Mouse (Mus musculus) regulatory T cell (primary cell): ENCODE data around the gene Klk9.

Experiments used
- in situ Hi-C: fragments of 300-600 bp; cut with MboI, MseI; formaldehyde crosslinking; loops from one replicate; pipeline ENCODE4 v1.15.1; 2025; ENCODE audit warnings: high pct_unique_total_duplicates

Gene Klk9

DNA sequence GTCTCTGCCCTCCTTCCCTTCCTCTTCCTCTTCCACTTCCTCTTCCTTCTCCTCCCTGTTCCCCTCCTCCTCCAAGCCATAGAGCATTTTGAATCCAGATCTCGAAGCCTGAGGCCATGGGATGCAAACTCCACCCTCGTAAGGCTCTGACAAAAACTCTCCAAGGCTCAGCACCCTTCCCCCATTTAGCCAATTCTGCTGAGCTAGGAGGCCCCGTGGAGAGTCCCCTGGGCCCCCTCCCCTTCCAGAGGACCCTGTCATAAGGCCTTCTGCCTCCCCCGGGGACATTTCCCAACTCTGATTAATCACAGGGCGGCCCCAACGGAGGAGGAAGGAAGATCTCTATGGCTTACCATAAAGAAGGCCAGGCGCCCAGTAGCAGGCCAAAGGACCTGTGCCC is at the start of gene Klk9:
Gene Klk9, plus strand, starts transcription at position 301 of the 400 bp plus-strand sequence.
- in situ Hi-C loops, result no loop called here

DNA sequence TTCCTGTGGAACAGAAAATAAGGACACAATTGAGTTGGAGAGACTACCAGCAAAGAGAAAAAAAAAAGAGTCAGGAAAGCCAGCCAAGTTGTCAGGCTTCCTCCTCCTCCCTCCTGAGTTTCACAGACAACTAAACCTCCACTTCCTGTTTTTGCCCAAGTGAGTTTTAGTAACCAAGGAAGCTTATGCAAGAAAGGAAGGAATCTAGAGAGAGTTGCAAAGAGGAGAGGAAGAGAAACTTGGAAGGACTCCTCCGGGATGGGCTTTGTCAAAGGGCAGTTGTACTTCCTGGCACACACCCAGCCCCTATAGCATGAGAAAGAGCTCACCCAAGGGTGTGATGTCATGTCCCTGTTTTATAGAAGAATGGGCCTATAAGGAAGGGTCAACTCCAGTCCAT is 43.9 kb upstream of the Klk9 start:
- in situ Hi-C loops, result no loop called here

DNA sequence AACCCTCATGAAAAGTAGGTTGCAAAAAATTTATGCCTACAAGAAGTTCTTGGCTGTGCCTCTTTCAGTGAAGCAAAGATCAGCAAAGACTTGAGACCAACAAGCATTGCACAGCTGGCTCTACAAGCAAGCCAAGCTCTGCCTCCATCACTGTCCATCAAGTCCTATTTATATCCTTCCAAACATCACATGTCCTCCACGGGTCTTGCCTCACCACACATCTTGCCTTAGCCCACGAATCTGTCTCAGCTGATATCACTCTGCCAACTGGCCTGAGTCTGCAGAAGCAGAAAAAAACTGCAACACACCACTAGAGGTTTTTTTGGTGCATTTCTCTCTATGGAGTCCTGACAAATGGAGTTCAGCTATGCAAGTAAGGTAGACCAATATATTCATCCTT is 38.9 kb upstream of the Klk9 start:
- in situ Hi-C loops, result no loop called here

DNA sequence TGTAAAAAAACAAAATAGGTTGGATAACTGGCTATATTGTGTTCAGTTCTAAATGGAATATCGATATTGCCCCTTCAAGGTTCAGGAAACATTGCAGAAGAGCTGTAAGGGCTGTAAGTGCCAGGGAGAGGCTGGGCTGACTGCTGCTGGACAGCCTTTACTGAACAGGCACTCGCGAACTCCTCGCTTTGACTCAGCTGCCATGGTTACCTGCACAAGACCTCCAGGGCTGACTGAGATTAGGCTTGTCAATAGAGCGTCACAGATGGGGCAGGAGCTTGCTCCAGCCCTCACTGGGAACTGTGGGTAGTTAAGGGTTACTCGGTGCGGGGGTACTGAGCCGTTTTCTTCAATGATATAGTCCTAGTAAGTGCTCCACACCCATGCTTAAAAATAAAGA is 25.2 kb upstream of the Klk9 start:
- in situ Hi-C loops, result no loop called here

DNA sequence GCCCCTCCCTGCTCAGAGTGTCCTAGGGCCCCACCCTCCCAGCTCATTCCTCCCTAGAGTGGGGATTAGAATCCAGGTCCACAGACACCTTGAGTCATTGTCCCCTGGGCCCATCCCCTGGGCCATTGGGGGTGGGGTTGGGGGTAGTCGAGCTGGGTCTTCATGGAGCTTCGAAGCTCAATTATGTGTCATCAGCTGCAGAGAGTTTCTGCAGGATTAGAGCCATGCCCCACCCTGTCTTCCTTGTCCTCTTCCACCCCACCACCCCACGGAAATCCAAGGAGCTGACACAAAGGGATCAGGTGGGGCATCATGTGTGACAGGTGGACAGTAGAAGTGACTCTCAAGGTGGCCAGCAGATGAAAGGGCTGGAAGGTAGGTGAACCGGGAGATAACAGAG is 23.1 kb upstream of the Klk9 start, which contains the start of gene Klk12:
Gene Klk12, plus strand, starts transcription at position 301 of the 400 bp plus-strand sequence.
- in situ Hi-C loops, result no loop called here

DNA sequence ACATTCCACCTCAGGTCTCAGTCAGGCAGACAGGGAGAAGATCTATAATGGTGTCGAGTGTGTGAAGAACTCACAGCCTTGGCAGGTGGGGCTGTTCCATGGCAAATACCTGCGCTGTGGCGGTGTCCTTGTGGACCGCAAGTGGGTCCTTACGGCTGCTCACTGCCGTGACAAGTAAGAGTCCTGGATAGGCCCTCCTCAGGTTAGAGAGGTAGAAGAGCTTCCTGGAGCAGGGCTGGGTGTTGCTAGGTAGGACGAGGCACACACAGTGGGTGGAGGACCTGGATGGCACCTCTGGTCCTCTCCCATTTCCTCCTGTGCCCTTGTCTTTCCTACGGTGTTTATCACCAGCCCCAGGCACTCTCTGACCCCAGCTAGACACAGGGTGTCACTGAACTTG is 22.1 kb upstream of the Klk9 start:
- in situ Hi-C loops, result loop anchor here (10.0 kb wide), 1 partner anchor 665 kb away; no protein-coding TSS in a partner anchor

DNA sequence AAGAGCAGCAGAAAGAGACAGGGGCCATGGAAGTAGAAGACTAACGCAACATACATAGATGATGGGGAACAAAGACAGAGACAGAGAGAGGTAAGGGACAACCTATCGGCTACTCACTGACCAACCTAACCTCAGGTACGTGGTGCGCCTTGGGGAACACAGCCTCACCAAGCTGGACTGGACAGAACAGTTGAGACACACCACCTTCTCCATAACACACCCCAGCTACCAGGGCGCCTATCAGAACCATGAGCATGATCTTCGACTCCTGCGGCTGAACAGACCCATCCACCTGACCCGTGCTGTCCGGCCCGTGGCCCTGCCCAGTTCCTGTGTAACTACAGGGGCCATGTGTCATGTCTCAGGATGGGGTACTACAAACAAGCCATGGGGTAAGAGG is 21.0 kb upstream of the Klk9 start:
- in situ Hi-C loops, result loop anchor here (10.0 kb wide), 1 partner anchor 664 kb away; no protein-coding TSS in a partner anchor

DNA sequence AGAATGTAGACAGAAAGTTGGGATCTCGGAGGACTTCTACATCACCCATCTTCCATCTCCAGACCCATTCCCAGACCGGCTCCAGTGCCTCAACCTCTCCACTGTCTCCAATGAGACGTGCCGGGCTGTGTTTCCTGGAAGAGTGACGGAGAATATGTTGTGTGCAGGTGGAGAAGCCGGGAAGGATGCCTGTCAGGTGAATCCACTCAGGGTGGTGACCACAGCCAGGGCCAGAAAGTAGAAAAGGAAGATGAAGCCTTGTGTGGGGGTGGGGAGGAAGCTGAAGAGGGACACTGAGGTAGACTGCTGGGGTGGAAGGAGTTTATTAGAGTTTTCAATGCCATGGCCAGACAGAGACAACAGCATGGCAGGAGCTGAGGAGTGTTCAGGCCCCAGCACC is 19.8 kb upstream of the Klk9 start:
- in situ Hi-C loops, result loop anchor here (10.0 kb wide), 1 partner anchor 663 kb away; no protein-coding TSS in a partner anchor

DNA sequence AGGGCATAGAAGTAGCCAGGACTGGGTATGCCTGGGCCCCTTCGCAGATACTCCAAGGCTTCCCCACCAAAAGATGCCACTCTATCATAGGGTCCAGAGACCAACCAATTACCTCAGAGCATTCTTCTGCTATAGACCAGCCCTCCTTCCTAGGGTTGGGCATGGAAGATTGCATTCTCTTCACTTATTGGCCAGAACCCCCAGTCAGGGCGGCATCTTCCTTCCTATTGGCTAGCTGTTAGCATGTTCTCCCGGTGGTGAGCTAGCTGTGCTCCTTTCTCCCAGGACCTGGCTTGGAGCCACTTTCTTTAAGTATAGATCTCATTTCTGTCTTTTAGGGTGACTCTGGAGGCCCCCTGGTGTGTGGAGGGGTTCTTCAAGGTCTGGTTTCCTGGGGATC is 18.8 kb upstream of the Klk9 start:
- in situ Hi-C loops, result loop anchor here (10.0 kb wide), 1 partner anchor 662 kb away; no protein-coding TSS in a partner anchor

DNA sequence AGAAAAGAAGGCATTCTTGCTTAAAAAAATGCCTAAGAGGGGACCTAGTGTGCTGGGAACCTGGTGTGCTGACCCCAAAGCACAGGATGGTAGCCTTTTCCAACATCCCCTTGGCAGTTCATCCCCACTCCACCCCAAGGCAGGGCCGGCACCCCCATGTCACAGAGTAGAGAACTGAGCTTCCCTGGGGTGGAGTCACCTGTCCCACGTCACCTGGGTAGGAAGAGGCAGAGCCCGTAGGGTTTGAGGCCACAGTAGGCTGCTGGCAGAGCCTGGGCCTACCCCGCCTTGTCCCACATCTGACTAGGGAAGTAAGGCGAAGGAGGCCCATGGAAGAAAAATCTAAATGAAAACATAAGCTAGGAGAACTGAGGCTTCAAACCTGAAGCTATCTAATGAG is 17.3 kb upstream of the Klk9 start, which contains the start of gene Klk11:
Gene Klk11, plus strand, starts transcription at position 241 of the 400 bp plus-strand sequence.
- in situ Hi-C loops, result loop anchor here (10.0 kb wide), 1 partner anchor 660 kb away; no protein-coding TSS in a partner anchor

DNA sequence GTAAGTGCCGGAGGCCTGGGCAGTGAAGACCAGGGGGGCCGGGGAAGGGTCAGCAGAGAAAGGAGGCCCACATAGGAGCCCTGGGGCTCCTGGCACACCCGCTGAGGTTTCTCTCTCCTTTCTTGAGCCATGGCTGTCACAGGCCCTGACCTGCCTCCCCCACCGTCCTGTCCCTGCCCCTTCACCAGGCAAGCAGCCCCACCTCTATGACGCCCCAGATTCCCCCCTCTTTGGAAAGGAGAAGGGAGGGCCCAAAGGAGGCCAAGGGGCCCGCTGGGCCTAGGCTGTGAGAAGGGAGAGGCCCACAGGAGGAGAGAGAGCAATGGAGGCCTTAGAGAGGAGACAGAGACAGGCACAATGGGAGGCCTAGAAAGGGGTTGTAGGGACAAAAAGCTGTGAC is 16.9 kb upstream of the Klk9 start:
- in situ Hi-C loops, result loop anchor here (10.0 kb wide), 1 partner anchor 660 kb away; no protein-coding TSS in a partner anchor

DNA sequence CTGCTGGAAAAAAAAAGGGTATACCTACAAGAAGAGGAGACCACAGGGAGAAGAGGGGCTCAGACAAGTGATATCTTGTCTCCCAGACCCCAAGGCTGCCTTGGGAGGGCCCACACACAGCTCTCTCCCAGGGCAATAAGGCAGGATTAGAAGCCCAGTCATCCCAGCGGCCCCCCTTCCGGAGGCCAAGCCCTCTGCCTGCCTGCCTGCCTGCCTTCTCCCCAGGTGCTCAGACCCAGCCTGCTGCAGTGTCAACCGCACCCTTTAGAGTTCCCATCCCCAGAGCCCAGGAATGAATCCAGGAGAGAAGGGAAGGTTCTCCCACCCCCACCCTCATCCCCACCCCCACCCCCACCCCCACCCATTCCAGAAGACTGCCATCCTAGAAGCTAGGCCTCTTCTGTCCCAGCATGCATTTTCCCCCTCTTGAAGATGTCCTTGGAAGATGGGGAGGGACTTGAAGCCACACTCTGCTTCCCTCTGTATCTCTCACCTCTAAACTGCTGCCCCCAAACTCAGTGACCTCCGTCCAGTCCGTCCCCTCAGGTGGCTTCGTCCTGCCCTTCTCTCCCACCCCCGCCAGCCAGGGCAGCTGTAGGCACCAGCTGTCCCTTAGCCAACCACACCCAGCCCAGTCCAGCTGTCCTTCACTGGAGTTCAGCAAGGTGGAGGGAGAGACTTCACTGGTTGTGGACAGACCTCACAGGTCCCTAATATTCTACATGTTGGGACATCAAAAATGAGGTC is 16.2 kb upstream of the Klk9 start:
- in situ Hi-C loops, result loop anchor here (10.0 kb wide), 1 partner anchor 659 kb away; no protein-coding TSS in a partner anchor

DNA sequence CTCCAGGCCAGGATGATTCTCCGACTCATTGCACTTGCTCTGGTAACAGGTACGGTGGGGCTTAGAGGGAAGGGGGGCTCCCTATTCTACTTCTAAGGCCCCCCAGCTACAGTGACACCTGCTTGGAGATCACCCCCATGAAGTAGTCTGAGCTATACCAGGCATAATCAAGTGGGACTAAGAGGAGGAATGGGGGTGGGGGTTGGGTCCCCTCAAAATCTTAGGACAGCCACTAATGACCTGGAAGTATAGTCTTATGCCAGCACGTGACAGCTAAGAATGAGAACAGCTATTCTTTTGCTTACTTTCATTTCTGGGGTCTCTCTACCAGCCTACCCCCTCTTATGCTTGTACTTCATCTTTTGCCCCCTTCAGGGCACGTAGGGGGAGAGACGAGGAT is 15.2 kb upstream of the Klk9 start:
- in situ Hi-C loops, result loop anchor here (10.0 kb wide), 1 partner anchor 658 kb away; no protein-coding TSS in a partner anchor

DNA sequence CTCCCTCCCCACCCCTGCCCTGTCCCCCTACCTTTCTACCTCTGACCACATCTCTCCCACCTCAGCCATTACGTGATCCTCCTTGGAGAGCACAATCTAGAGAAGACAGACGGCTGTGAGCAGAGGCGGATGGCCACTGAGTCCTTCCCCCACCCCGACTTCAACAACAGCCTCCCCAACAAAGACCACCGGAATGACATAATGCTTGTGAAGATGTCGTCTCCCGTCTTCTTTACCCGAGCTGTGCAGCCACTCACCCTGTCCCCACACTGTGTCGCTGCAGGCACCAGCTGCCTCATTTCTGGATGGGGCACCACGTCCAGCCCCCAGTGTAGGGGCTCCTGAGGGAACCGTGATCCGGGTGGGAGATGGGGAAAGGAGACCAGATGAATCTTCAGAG is 14.3 kb upstream of the Klk9 start:
- in situ Hi-C loops, result loop anchor here (10.0 kb wide), 1 partner anchor 657 kb away; no protein-coding TSS in a partner anchor

DNA sequence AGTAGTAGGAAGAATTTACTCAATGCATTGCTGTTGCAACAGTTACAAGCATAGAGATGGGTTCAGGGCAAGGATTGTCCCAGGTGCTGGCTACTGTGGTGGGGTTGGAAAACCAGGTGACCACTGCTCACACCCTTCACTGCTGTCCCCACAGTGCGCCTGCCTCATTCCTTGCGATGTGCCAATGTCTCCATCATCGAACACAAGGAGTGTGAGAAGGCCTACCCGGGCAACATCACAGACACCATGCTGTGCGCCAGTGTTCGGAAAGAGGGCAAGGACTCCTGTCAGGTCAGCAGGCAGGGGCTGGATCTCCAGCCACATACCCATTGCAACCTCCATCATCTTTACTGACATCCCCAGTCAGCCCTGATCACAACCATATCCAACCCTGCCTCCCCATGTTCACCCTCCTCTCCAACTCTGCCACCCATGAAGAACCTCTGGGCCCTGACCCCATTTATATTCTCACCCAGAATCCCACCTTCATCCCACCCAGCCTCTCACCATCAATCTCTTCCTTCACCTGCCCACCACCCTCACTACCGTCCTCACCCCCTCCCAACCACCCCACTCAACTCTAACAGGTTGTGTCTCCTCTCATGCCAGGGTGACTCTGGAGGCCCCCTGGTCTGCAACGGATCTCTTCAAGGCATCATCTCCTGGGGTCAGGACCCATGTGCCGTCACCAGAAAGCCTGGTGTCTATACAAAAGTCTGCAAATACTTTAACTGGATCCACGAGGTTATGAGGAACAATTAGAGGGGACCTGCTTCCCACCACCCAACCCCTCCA is 13.3 kb upstream of the Klk9 start:
- in situ Hi-C loops, result loop anchor here (10.0 kb wide), 1 partner anchor 656 kb away; no protein-coding TSS in a partner anchor

DNA sequence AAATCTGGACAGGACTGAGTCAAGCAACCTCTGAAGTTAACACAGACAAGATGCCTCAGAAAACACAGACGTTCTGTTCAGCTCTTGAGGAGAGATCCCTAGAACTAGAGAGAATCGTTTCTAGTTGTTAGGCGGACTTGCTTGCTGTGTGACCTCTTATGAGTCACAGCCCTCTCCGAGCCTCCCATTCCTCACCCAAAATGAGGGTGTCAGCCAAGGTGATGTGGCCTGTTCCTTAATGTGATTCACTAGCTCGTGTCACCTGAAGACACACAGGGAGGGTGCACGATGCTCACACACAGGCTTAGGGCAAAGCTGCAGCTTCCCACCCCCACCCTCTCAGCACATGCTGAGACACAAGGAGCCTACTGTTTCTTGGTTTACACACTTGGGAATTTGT is 11.4 kb upstream of the Klk9 start:
- in situ Hi-C loops, result no loop called here

DNA sequence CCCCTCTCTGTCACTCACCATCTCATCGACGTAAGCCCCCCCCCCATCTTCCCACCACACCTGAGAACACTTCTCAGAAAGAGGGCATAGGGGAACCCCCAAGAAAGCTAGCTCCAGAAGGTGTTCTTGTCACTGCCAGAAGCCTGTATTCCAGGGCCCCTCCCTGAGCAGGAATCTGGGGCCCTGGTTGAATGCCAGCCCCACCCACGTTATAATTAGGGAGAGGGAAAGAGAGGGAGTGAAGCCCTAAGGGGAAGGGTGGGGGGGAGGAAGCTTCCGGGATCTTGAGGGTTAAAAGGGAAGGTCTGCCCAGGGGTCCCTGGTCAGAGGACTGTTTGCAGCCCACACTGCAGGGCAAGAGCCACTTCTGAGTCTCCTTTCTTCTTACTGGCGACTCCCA is 10.9 kb upstream of the Klk9 start, which contains the start of gene Klk10:
Gene Klk10, plus strand, starts transcription at position 290 of the 400 bp plus-strand sequence.
- in situ Hi-C loops, result no loop called here

DNA sequence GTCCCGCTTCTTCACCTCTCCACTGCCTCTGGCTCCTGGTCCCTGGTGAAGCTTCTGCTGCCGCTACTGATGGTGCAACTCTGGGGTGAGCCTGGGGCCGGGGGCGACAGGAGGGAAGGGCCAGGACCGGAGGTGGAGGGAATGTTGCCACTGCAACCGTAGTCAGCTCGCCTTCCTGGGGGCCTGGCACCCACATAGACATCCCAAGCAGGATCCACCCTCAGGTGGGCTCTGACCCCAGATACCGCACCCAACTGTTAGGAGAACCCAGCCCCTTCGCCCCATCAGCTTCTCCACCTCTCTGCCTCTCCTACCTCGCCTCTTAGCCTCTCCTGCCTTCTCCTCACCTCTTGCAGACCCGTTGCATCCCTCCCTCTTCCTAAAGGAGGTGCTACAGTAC is 10.2 kb upstream of the Klk9 start:
- in situ Hi-C loops, result no loop called here

DNA sequence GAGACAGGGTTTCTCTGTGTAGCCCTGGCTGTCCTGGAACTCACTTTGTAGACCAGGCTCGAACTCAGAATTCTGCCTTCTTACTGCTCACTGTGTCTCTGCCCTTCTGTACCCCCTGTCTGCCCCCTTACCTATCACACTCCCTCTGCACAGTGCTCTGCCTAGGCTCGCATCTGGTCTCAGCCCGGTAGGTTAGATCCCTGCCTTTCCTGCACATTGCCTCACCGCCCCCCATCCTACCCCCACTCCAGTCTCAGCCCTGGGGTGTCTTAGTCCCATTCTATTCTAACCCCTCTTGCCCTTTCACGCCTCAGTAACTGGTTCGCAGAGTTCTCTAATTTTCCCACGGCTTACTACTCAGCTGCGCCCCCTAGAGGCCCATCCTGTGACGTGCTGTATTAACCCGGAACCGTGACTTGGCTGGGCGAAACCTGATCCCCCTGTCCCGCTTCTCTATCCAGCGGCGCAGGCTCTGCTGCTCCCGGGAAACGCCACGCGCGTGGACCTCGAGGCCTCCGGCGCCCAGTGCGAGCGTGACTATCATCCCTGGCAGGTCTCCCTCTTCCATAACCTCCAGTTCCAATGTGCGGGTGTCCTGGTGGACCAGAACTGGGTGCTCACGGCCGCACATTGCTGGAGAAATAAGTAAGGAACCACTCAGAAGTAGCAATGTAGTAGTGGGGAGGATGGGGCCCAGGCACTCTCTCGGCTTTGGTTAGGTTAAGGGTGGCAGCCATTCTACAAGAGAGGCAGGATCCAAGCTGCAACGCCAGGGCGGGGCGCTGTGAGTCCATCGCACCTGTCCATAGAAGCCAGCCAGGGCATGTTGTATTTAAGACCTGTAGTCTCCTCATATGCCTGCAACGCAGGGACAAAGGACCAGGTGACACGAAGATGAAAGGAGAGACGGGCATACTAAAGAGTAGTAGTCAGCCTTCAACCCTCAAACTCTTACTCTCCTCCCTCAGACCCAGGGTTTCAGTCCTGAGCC is 9.1 kb upstream of the Klk9 start:
- in situ Hi-C loops, result no loop called here

DNA sequence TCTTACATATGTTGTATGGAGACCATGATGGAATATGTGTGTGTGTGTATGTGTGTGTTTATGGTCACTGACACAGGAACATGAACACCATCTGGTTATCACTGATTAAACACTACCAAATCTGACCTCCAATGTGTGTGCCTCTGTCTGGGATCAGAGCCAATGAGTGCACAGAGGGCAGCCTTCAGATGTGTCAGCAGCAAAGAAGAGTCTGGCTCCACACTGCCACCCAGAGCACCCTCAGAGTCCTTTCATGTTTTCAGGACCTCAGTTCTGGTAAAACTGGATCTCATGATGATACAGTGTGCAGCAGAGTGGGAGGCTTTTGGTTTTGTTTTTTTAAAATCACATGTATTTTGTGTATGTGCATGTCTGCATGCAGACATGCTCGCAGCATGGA is 6.4 kb upstream of the Klk9 start:
- in situ Hi-C loops, result no loop called here

DNA sequence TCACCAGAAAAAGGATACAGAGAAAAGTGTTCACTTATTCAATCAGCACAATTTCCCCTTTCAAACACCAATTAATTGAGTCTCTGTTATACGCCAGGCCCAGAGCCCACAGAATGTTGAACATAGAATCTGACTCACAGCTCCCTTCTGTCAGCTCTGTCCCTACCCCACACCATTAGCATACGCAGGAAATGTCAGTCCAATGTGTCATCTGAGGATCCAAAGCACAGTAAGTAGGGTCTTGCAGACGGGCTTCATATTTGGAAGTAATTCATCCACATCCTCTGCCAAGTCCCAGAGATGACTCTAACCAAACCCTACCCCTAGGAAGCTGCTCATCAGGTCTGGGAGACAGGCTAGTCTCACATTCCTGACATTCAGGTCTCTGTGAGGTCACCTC is 3.6 kb upstream of the Klk9 start:
- in situ Hi-C loops, result no loop called here
